Mouse (Mus musculus) T-helper 2 cell (primary cell): ENCODE data around the gene Gm960.

Experiments
- in situ Hi-C: fragments of 300-600 bp; cut with MboI, MseI; formaldehyde crosslinking; loops from one replicate; pipeline ENCODE4 v1.15.1; 2025; ENCODE audit warnings: high pct_unique_total_duplicates

The Gm960 gene

GRCm38 (mm10) chr19:4712156-4712780 is 13.8 kb upstream of the Gm960 start:
- in situ Hi-C loops, result no loop called here

GRCm38 (mm10) chr19:4711601-4712155 is 13.2 kb upstream of the Gm960 start:
- in situ Hi-C loops, result no loop called here

- in situ Hi-C loops, result no loop called here
Observed at GRCm38 (mm10) chr19:4711098-4711600, 12.7 kb upstream of the Gm960 start, which contains the start of gene Sptbn2. Sptbn2 (plus strand) TSS chr19:4711167.

GRCm38 (mm10) chr19:4708765-4709164 is 10.3 kb upstream of the Gm960 start:
- in situ Hi-C loops, result no loop called here

GRCm38 (mm10) chr19:4701221-4701620 is 2.8 kb upstream of the Gm960 start:
- in situ Hi-C loops, result no loop called here

- in situ Hi-C loops, result no loop called here
Observed at GRCm38 (mm10) chr19:4700656-4701055, 2.2 kb upstream of the Gm960 start.

- in situ Hi-C loops, result no loop called here
Observed at GRCm38 (mm10) chr19:4699821-4700220, 1.4 kb upstream of the Gm960 start.

GRCm38 (mm10) chr19:4698856-4699255 is 388 bp upstream of the Gm960 start:
- in situ Hi-C loops, result no loop called here

- in situ Hi-C loops, result no loop called here
Observed at GRCm38 (mm10) chr19:4697721-4698120, 747 bp downstream of the Gm960 start.

- in situ Hi-C loops, result no loop called here
Observed at GRCm38 (mm10) chr19:4697121-4697520, 1.3 kb downstream of the Gm960 start.

- in situ Hi-C loops, result no loop called here
Observed at GRCm38 (mm10) chr19:4694346-4694745, 4.1 kb downstream of the Gm960 start.

- in situ Hi-C loops, result no loop called here
Observed at GRCm38 (mm10) chr19:4672401-4672800, 26.1 kb downstream of the Gm960 start.

- in situ Hi-C loops, result no loop called here
Observed at GRCm38 (mm10) chr19:4670776-4671175, 27.7 kb downstream of the Gm960 start.

- in situ Hi-C loops, result no loop called here
Observed at GRCm38 (mm10) chr19:4666815-4667214, 31.7 kb downstream of the Gm960 start.

GRCm38 (mm10) chr19:4658156-4658555 is 40.3 kb downstream of the Gm960 start:
- in situ Hi-C loops, result no loop called here

GRCm38 (mm10) chr19:4646917-4647492 is 51.5 kb downstream of the Gm960 start:
- in situ Hi-C loops, result loop anchor here (5.0 to 10.0 kb wide), 2 partner anchors 188 to 320 kb away; partner anchors contain the start of genes Ccdc87 and Ccs

GRCm38 (mm10) chr19:4644271-4644670 is 54.2 kb downstream of the Gm960 start:
- in situ Hi-C loops, result loop anchor here (10.0 kb wide), 1 partner anchor 191 kb away; the partner anchor contains the start of genes Ccdc87 and Ccs

- in situ Hi-C loops, result no loop called here
Observed at GRCm38 (mm10) chr19:4635986-4636385, 62.5 kb downstream of the Gm960 start.

- in situ Hi-C loops, result no loop called here
Observed at GRCm38 (mm10) chr19:4628819-4629218, 69.6 kb downstream of the Gm960 start.

- in situ Hi-C loops, result no loop called here
Observed at GRCm38 (mm10) chr19:4625829-4626535, 72.5 kb downstream of the Gm960 start.

- in situ Hi-C loops, result no loop called here
Observed at GRCm38 (mm10) chr19:4625179-4625828, 73.2 kb downstream of the Gm960 start, which contains the start of gene Rce1. Rce1 (minus strand) TSS chr19:4625641.
